Mouse (Mus musculus): ENCODE measurements around the gene Cela1.

DNA sequence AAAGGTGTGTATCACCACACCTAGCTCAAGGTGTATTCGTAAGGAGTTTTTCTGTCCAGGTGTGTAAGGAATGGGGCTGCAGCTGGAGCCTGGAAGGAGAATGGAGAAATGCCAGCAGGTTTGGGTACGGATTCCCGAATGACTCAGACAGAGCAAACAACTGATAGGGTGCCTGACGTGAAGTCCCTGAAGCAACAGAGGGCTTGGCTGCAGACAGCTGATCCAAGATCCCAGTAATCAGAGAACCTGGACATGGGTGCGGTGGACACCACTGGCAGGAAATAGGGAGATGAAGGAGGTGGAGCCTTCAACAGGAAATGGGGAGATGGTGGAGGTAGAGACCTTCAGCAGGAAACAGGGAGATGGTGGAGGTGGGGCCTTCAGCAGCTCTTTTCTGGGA is 55.4 kb downstream of the Cela1 start:
- TF ChIP-seq CEBPB (IDR thresholded peaks at IDR 0.05; ENCODE audit: low read depth) = no peak
- TF ChIP-seq CTCF (IDR thresholded peaks at IDR 0.05; ENCODE audit: control insufficient read depth, insufficient read depth, insufficient read length) = no peak
- no peak for TF ChIP-seq MAX (IDR thresholded peaks at IDR 0.05)
- no peak for TF ChIP-seq MYOG (IDR thresholded peaks at IDR 0.05; ENCODE audit: control insufficient read depth, extremely low read depth, insufficient read length)
- no peak for TF ChIP-seq USF1 (IDR thresholded peaks at IDR 0.05; ENCODE audit: low read depth)

All from C2C12 (cell line).